Mouse (Mus musculus) bone marrow, adult 2 months (tissue): ENCODE results near the gene Gm11099. TPM values are rescaled to one million over a fixed set of nuclear protein-coding genes. Genes with fewer than 3 reads are reported as not detected.

ENCODE experiments used
- H3K27ac ChIP-seq: fragments of 200-500 bp; 2 replicates; pipeline ENCODE4 v1.5.1; 2012; ENCODE audit warnings: low read depth, mild to moderate bottlenecking, control low read depth, inconsistent platforms, low read length; ENCODE audit not compliant: control insufficient read depth, poor library complexity, insufficient read depth
- H3K4me1 ChIP-seq: fragments of 200-500 bp; 2 replicates; pipeline ENCODE4 v1.6.1; 2011; ENCODE audit warnings: low read length; ENCODE audit not compliant: control insufficient read depth, insufficient read depth
- H3K4me3 ChIP-seq: fragments of 200-500 bp; replicated peaks from 2 replicates; pipeline ENCODE3; 2011; ENCODE audit warnings: mild to moderate bottlenecking, low read depth, low read length, control low read depth; ENCODE audit not compliant: control insufficient read depth
- CTCF ChIP-seq: fragments of 200-500 bp; IDR thresholded peaks from 2 replicates; pipeline ENCODE4 v1.5.1; 2011; ENCODE audit warnings: low read length, control low read depth; ENCODE audit not compliant: control insufficient read depth, insufficient read depth
- POLR2A ChIP-seq: fragments of 200-500 bp; IDR thresholded peaks from 2 replicates; pipeline ENCODE4 v1.6.1; 2011; ENCODE audit warnings: low read depth, mild to moderate bottlenecking, control low read depth, low read length, borderline replicate concordance; ENCODE audit not compliant: control insufficient read depth
- WGBS: fragments of 180-500 bp; shearing (Covaris S2); methylation state at CpG from one replicate; pipeline ENCODE4 v1.1.7; 2018; 5-methylcytosine and 5-hydroxymethylcytosine counted together
- polyA plus RNA-seq: library from polyadenylated mRNA; stranded (reverse); fragments of >200 nt; gene quantifications from 2 replicates; pipeline ENCODE4 v1.2.4, GENCODE M21; 2011; ENCODE audit warnings: low replicate concordance; ENCODE audit not compliant: missing spikeins, insufficient read depth, insufficient read length

The Gm11099 gene
- polyA plus RNA-seq, 1 experiment, result not detected

DNA sequence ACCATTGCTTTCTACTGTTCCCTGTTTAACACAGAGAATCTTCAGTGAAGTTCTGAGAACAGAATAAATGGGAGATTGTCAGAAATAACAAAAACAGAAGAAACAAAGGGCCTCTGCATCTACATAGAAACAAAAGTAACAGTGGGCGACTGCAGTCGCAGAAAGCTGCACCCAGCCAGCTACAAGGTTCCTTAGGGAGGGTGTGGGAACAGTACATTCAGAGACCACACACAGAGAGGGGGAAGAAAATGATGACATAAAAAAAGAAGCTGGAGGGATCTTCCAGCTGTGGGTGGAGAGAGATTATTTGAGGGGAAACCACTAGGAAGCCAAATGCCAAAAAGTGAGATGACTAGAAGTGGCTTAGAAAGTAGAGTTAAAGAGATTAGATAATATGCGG, 20.6 kb downstream of the Gm11099 start:
- 82% methylated on average over 3 of the region's 3 CpGs for WGBS
- TF ChIP-seq POLR2A (no peak), CTCF (no peak)

DNA sequence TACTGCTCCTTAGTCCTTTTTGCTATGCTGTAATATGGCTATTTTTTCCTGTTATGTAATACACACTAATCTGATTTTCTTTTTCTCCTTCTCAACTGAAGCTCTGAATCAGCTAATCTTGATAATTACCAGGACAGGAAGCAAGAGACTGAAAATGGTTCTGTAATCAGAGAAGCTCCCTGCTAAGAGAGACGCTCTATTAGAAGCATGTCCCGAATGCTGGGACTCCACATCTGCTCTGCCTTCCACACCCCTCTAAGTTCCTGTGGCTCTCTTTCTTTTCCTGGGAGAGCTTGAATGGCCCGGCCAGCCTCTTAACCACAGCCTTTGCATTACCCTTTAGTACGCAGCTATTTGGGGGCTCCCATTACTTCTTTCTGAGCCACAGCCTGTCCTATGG, 45.8 kb downstream of the Gm11099 start:
- H3K27ac ChIP-seq, result no peak overlapping the region
- TF ChIP-seq POLR2A (no peak), CTCF (no peak)
- WGBS, result 36% methylated on average over 4 of the region's 4 CpGs
- H3K4me3 ChIP-seq, result no peak overlapping the region
- H3K4me1 ChIP-seq, result no peaks in the 10 kb centered on the region; the same call in 1 of the 2 replicates

More for the DNA sequence above, 20.6 kb downstream of the Gm11099 start:
- H3K4me1 ChIP-seq, result no peaks in the 10 kb centered on the region
- H3K4me3 ChIP-seq, result no peak overlapping the region
- H3K27ac ChIP-seq, result no peak overlapping the region

DNA sequence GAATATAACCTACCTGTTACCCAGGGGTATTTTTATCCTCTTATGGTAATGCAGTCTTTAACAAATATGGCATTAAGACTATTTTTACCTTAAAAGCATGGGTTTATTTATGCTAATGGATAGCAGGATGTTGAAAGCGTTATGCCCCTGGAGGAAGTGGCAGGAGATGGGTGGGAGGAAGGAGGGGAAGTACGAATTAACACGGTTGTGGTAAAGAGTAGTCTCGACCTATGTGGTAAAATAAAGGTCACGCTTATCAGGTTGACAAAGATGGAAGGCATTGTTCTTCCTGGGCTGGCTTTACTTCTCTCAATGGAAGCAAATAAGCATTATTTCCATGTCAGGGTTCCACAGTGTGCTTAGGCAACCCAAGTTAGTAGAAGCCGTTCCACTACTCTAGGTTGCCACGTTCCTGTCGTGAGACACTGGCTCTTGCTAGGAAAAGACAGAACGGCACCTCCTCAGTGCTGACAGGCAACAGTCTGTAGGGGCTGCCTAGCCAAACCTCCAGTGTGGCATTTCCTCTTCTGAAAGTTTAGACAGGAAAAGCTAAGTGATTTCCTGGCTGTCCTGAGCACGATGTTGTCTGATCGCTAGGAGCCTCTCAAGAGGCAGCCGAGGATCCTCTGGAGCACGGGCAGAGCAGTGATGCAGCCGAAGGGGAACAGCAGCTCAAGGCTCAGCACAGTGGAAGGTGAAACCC, 47.7 kb downstream of the Gm11099 start:
- no peak overlapping the region for H3K27ac ChIP-seq
- TF ChIP-seq POLR2A (no peak), CTCF (no peak)
- WGBS, result 2% methylated on average over 14 of the region's 14 CpGs
- no peaks in the 10 kb centered on the region; the same call in 1 of the 2 replicates for H3K4me1 ChIP-seq
- H3K4me3 ChIP-seq, result no peak overlapping the region

DNA sequence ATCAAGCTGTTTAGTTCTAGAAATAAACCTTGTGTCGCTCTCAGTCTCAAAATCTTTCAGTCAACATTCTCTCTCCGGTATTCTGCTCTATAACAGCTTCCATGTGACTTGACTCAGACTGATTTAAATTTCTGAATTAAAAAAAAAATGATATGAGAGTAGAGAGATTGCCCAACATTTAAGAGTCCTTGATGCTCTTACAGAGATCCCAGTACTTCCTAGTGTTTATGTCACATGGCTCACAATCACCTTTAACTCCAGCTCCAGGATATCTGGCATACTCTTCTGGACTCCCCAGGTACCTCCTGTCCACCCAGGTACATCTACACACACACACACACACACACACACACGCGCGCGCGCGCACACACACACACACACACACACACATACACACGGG, 53.1 kb downstream of the Gm11099 start:
- TF ChIP-seq POLR2A, result no peak
- TF ChIP-seq CTCF, result no peak
- 92% methylated on average over 9 of the region's 9 CpGs for WGBS

DNA sequence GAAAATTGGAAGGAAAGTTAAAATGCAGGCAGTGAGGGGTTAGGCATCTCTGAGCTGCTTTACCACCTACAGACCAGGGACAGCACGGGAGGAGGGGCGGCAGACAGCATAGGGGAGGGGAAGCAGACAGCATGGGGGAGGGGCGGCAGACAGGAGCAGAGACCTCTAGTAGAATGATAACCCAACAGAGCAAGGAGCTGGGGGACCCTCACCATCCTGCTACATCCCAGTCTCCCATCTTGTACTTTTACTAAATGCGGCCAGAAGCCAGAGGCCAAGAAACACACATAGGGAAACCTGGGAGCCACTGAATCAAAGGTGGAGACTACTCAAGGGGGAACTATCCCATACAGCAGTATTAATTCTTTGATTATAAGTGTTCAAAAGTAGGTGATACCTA, 59.1 kb downstream of the Gm11099 start:
- 82% methylated on average over 4 of the region's 4 CpGs for WGBS
- Histone ChIP-seq H3K4me3 (no peak overlapping the region), H3K4me1 (no peaks in the 10 kb centered on the region), H3K27ac (no peak overlapping the region)
- TF ChIP-seq POLR2A (no peak), CTCF (no peak)

More for the DNA sequence above, 53.1 kb downstream of the Gm11099 start:
- no peak overlapping the region for H3K27ac ChIP-seq
- H3K4me3 ChIP-seq, result no peak overlapping the region
- no peaks in the 10 kb centered on the region for H3K4me1 ChIP-seq

DNA sequence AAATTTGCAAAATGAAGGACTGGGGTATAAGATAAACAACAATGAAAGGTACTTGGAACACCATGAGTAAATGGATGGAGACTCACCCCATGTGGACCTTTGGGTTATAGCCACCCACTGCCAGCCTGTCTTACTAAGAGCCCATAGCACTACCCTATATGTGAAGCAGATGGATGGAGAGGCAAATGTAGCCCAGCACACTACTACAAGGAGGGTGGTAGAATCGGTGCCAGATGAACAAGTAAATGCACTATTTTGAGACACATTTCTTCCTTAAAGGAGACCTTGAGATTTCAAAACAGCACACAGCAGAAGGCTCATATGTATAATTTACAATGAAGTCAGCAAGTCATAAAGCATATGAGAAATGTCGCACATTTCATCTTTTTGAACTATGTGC, 66.3 kb downstream of the Gm11099 start:
- no peak for TF ChIP-seq POLR2A
- no peak for TF ChIP-seq CTCF
- WGBS, result 86% methylated on average over 2 of the region's 2 CpGs
- Histone ChIP-seq H3K4me3 (no peak overlapping the region), H3K27ac (no peak overlapping the region), H3K4me1 (no peaks in the 10 kb centered on the region)

DNA sequence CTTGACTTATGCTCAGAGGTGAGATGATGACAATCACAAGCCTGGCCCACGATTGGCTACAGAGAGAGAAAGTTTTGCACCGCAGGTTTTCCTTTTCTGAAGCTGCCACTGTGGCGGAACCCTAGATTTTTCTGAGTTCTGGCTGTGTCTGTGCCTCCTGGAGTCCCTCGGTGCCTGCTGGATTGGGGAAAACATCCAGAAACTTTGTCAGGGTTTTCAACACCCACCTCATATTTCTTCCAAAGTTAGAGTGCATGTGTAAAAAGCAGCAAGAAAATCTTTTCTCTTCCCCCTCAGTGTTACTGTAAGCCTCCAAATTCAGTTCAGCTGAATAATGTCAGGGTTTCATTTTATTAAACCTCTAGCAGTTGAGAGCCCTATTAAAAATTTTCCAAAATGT, 82.1 kb downstream of the Gm11099 start:
- Histone ChIP-seq H3K4me3 (no peak overlapping the region), H3K4me1 (no peaks in the 10 kb centered on the region), H3K27ac (no peak overlapping the region)
- TF ChIP-seq POLR2A, result no peak
- no peak for TF ChIP-seq CTCF
- 70% methylated on average over 4 of the region's 4 CpGs for WGBS

DNA sequence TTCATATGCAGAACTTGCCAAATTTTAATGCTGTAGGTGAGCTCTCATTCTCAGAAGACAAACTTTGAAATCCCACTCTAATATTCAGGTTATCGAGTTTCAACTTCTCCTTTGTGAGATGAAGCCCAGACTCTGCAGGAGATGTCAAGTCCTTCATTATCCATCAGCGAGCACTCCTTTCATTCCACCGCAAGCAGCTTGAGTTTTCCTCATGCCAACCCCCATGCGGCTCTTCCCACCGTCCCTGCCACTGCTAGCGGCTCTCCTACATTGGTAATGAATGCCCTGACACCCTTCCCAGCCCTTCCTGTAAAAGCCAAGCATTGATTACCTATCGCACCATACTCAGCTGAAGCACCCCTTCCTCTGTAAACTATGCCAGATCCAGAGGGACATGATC, 89.6 kb downstream of the Gm11099 start:
- no peaks in the 10 kb centered on the region for H3K4me1 ChIP-seq
- no peak overlapping the region for H3K27ac ChIP-seq
- H3K4me3 ChIP-seq, result no peak overlapping the region
- 78% methylated on average over 7 of the region's 7 CpGs for WGBS
- TF ChIP-seq POLR2A (no peak), CTCF (no peak)

DNA sequence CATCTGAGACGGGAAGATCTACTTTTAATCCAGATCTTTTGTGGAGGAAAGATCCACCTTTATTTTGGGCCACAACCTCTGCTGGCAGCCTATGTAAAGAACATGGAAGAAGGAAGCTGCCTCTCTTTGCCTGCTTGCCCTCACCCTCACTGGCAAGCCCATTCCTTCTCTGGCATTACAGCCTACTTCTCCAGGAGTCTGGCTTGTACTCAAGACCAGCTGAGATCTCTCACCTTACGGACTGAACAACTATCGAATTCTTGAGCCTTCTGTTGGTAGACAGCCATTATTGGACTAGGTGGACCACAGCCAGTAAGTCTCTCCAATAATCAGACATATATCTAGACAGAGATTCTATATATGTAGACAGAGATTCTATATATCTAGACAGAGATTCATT, 92.9 kb downstream of the Gm11099 start:
- WGBS, result 84% methylated on average over 3 of the region's 3 CpGs
- Histone ChIP-seq H3K4me3 (no peak overlapping the region), H3K27ac (no peak overlapping the region), H3K4me1 (no peaks in the 10 kb centered on the region)
- no peak for TF ChIP-seq CTCF
- no peak for TF ChIP-seq POLR2A
